Mouse (Mus musculus) monocyte, adult 5-6 weeks (primary cell): Measurements from ENCODE around the gene Sun2. TPM values are rescaled to one million over a fixed set of nuclear protein-coding genes. Genes with fewer than 3 reads are reported as not detected.

Source experiments
- total RNA-seq: library from RNA; stranded (forward); fragments of 200-1000, 200-491, 200-594 nt; gene quantifications from 3 replicates; pipeline ENCODE4 v1.2.3, GENCODE M21; 2017

Sun2 gene
- total RNA-seq, 1 experiment from 2014 or later, result 138 TPM

Other genes with a start within 250 kb of the Sun2 start
- gene Kcnj4, start 237.3 kb downstream of the Sun2 start, total RNA-seq, result not detected in 3 replicates
- gene Kdelr3, start 226.1 kb downstream of the Sun2 start, total RNA-seq, result not detected in 3 replicates
- gene Ddx17, start 195.8 kb downstream of the Sun2 start, total RNA-seq, result 261 to 381 TPM (median 262 TPM) in 3 replicates
- 0.97 TPM in 1 of 3 replicates, not detected in the others for gene Dmc1, start 137.4 kb downstream of the Sun2 start, total RNA-seq
- gene Fam227a, start 83.6 kb downstream of the Sun2 start, total RNA-seq, result 1.0 to 4.5 TPM (median 1.3 TPM) in 3 replicates
- gene Cby1, start 83.3 kb downstream of the Sun2 start, total RNA-seq, result 12.1 to 23.7 TPM (median 18.3 TPM) in 3 replicates
- 84.8 to 123 TPM (median 106 TPM) in 3 replicates for gene Tomm22, start 71.7 kb downstream of the Sun2 start, total RNA-seq
- 15.8 to 20.3 TPM (median 16.9 TPM) in 3 replicates for gene Josd1, start 54.6 kb downstream of the Sun2 start, total RNA-seq
- 53.0 to 76.7 TPM (median 73.7 TPM) in 3 replicates for gene Gtpbp1, start 51.7 kb downstream of the Sun2 start, total RNA-seq
- gene Dnal4, start 35.3 kb upstream of the Sun2 start, total RNA-seq, result 8.3 to 15.0 TPM (median 9.1 TPM) in 3 replicates
- 0.10 TPM in 1 of 3 replicates, not detected in the others for gene Nptxr, start 62.2 kb upstream of the Sun2 start, total RNA-seq
- gene Npcd, start 91.7 kb upstream of the Sun2 start, total RNA-seq, result not detected in 3 replicates
- 2.5 to 7.1 TPM (median 6.5 TPM) in 3 replicates for gene Cbx6, start 92.2 kb upstream of the Sun2 start, total RNA-seq
- gene Apobec3, start 149.1 kb upstream of the Sun2 start, total RNA-seq, result 85.0 to 218 TPM (median 113 TPM) in 3 replicates
- 17.8 to 33.8 TPM (median 17.9 TPM) in 3 replicates for gene Cbx7, start 228.6 kb upstream of the Sun2 start, total RNA-seq